Mouse (Mus musculus) C2C12 (cell line): ENCODE data around the gene Chadl. TPM values are rescaled to one million over a fixed set of nuclear protein-coding genes. Genes with fewer than 3 reads are reported as not detected.

Experiments used
- H3K27me3 ChIP-seq: one replicate; pipeline ENCODE4 v1.6.1; 2011; ENCODE audit not compliant: control insufficient read depth, insufficient read depth, insufficient read length
- H3K36me3 ChIP-seq: one replicate; pipeline ENCODE4 v1.6.1; 2011; ENCODE audit not compliant: control insufficient read depth, insufficient read depth
- H3K4me3 ChIP-seq: one replicate; pipeline ENCODE4 v1.5.1; 2011; ENCODE audit warnings: mild to moderate bottlenecking, control low read depth; ENCODE audit not compliant: poor library complexity, insufficient read depth, severe bottlenecking
- H3K79me2 ChIP-seq: one replicate; pipeline ENCODE4 v1.6.1; 2011; ENCODE audit not compliant: control insufficient read depth, insufficient read depth
- H3K79me3 ChIP-seq: one replicate; pipeline ENCODE4 v1.6.1; 2011; ENCODE audit warnings: low read depth, control low read depth
- H3ac ChIP-seq: one replicate; pipeline ENCODE3; 2011; ENCODE audit warnings: low read depth; ENCODE audit not compliant: control insufficient read depth, insufficient read length
- CEBPB ChIP-seq: IDR thresholded peaks from one replicate; pipeline ENCODE4 v1.6.1; 2011; ENCODE audit warnings: low read depth, mild to moderate bottlenecking, control low read depth, moderate library complexity
- CTCF ChIP-seq: IDR thresholded peaks from one replicate; pipeline ENCODE4 v1.5.1; 2011; ENCODE audit not compliant: control insufficient read depth, insufficient read depth, insufficient read length
- FOSL1 ChIP-seq: IDR thresholded peaks from one replicate; pipeline ENCODE4 v1.8.0; 2011; ENCODE audit warnings: mild to moderate bottlenecking, low read length; ENCODE audit not compliant: poor library complexity, insufficient read depth, severe bottlenecking
- MAX ChIP-seq: IDR thresholded peaks from one replicate; pipeline ENCODE4 v1.6.1; 2011; ENCODE audit warnings: mild to moderate bottlenecking, control low read depth
- MYOD1 ChIP-seq: IDR thresholded peaks from one replicate; pipeline ENCODE4 v1.6.1; 2011; ENCODE audit warnings: low read depth; ENCODE audit not compliant: control insufficient read depth, insufficient read length
- MYOG ChIP-seq: IDR thresholded peaks from one replicate; pipeline ENCODE4 v1.6.1; 2011; ENCODE audit not compliant: control insufficient read depth, insufficient read length; ENCODE audit errors: extremely low read depth
- USF1 ChIP-seq: IDR thresholded peaks from one replicate; pipeline ENCODE4 v1.6.1; 2011; ENCODE audit warnings: low read depth, mild to moderate bottlenecking, control low read depth, moderate library complexity
- polyA plus RNA-seq: library from polyadenylated mRNA; unstranded; fragments of >200 nt; fragmentation: generic; extraction: Trizol; gene quantifications from one replicate; pipeline ENCODE4 v1.2.1, GENCODE M21; 2012; ENCODE audit warnings: missing spikeins

Gene Chadl
- polyA plus RNA-seq, 1 experiment, result 1.5 TPM

DNA sequence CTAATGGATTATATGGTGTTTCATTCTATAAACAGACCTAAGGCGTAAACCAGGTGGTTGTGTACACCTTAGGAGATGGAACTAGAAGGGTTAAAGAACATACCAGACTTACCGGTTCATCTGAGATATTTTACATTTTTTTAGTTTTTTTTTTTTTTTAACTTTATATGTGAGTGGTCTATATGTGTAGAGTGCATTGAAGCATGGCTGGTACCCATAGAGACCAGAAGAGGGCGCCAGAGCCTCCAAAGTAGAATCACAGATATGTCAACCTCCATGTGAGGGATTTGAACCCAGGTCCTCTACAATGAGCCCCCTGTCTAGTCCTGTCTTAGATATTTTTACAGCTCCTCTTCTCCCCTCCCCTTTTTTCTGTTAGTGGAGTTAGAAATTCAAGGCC, 760 bp upstream of the Chadl start:
- H3K4me3 ChIP-seq, result no peak overlapping the region
- peaks cover 7% of the 10 kb centered on the region for H3K27me3 ChIP-seq
- H3ac ChIP-seq, result no peak overlapping the region
- TF ChIP-seq CTCF (peak; percentile 25), MAX (no peak)
- peaks cover 13% of the 10 kb centered on the region for H3K36me3 ChIP-seq
- no peaks in the 10 kb centered on the region for H3K79me3 ChIP-seq
- H3K79me2 ChIP-seq, result no peaks in the 10 kb centered on the region

DNA sequence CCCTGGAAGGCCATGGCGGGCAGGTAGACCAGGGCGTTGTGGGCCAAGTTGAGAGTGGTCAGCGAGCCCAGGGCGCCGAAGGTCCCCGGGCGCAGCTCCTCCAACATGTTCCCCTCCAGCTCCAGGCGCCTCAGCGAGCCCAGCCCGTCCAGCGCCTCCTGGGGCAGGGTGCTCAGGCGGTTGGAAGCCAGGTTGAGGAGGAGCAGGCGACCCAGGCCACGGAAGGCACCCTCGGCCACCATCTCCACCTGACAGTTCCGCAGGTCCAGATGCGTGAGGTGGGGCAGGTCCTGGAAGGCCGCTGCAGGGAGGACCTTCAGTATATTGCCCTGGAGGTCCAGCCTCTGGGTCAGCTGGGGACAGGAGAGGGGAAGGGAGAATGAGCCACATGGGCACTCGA, 2.2 kb downstream of the Chadl start:
- H3K4me3 ChIP-seq, result no peak overlapping the region
- H3ac ChIP-seq, result peak overlapping the region; percentile 58
- no peaks in the 10 kb centered on the region for H3K79me2 ChIP-seq
- TF ChIP-seq USF1 (no peak), CTCF (no peak), CEBPB (no peak), FOSL1 (no peak), MAX (no peak), MYOD1 (no peak), MYOG (no peak)
- H3K79me3 ChIP-seq, result no peaks in the 10 kb centered on the region
- H3K36me3 ChIP-seq, result no peaks in the 10 kb centered on the region
- H3K27me3 ChIP-seq, result peaks cover 9% of the 10 kb centered on the region

DNA sequence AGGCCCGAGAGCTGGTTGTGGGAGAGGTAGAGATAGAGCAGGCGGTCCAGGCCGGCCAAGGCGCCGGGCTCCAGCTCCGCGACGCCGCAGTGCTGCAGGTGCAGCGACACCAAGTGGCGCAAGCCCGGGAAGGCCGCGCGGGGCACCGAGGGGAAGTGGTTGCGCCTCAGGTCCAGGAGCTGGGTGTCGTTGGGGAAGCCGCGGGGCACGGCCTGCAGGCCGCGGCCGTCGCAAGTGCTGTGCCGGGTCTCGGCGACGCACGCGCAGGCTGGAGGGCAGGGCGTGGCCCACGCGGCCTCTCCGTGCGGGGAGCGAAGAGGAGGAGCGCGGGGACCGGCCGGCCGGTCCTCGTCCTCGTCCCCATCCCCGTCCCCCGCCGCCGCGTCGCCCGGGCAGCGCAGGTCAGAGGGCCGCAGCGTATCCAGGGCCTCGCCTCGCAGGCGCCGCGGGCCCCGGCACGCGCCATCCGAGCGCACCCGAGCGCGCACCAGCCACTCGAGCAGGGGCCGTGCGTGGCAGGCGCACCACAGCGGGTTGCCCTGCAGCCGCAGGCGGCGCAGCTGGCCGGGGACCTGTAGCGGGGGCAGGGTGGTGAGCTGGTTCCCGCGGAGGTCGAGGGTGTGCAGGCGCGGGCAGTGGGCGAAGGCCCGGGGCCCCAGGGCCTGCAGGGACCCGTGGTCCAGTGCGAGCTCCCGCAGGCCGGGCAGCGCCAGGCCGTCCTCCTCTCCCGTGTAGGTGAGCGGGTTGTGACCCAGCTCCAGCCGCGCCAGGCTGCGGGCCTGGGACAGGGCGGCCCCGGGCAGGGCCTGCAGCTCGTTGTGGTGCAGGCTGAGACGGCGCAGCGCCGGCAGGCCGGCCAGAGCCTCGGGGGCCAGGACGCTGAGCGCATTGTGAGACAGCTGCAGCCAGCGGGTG, 2.9 kb downstream of the Chadl start:
- Histone ChIP-seq H3K4me3 (peak overlapping the region; percentile 16), H3K79me3 (no peaks in the 10 kb centered on the region), H3K27me3 (peaks cover 9% of the 10 kb centered on the region), H3ac (peak overlapping the region; percentile 58), H3K36me3 (no peaks in the 10 kb centered on the region), H3K79me2 (no peaks in the 10 kb centered on the region)
- TF ChIP-seq MYOD1, result no peak
- no peak for TF ChIP-seq USF1
- TF ChIP-seq MAX, result peak; percentile 57
- TF ChIP-seq CTCF, result peak; percentile 98

DNA sequence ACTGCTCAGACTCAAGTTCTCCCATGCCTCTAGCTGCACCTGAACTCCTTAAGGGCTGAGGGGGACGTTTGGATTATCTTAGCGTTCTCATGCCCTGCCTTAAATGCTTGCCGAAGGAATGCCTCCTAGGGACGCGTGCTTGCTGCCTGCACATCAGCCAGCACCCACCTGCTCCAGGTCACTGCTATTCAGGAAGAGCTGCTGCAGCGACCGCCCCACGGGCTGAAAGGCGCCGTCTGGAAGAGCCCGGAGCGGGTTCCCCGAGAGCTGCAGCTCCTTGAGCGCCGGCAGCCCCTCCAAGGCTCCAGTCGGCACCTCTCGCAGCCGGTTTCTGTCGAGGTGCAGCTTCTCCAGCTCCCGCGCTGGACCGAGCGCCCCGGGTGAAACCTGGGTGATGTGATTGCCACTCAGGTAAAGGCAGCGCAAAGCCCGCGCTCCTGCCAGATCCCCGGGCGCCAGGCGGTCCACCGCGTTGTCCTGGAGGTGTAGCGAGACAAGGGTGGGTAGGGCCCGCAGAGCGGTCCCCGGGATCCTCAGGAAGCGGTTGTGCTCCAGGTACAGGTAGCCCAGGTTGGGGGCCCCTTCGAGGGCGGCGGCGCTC, 3.6 kb downstream of the Chadl start:
- H3K4me3 ChIP-seq, result peak overlapping the region; percentile 16
- H3K27me3 ChIP-seq, result peaks cover 9% of the 10 kb centered on the region
- H3K36me3 ChIP-seq, result peaks cover 3% of the 10 kb centered on the region
- H3K79me2 ChIP-seq, result no peaks in the 10 kb centered on the region
- no peak for TF ChIP-seq MYOD1
- peak overlapping the region; percentile 56 for H3ac ChIP-seq
- H3K79me3 ChIP-seq, result no peaks in the 10 kb centered on the region

DNA sequence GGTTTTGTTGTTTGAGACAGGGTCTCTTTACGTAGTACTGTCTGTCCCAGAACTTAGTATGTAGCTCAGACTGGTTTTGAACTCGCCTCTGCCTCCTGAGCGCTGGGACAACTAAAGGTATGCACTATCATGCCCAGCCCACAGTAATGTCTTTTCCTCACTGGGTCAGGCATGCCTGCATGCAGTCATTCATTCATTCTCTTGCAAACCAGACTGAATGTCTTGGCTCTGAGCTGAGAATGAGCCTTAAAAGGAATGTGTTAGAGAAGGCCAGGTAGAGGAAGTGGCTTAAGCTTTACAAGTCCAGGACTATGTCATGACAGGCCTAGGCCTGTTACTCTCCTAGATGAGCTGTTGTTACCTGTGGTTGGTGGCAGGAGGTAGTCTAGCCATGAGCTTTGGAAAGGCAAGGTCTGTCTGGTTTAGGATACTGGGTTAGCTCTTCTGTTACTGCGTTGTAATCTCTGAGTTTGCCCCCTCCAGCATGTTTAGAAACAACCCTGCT, 16.7 kb downstream of the Chadl start:
- Histone ChIP-seq H3K36me3 (peaks cover 72% of the 10 kb centered on the region), H3K79me3 (no peaks in the 10 kb centered on the region), H3ac (no peak overlapping the region), H3K79me2 (no peaks in the 10 kb centered on the region), H3K27me3 (no peaks in the 10 kb centered on the region), H3K4me3 (no peak overlapping the region)
- TF ChIP-seq MYOG (no peak), MYOD1 (no peak), CTCF (no peak), FOSL1 (no peak), USF1 (no peak), MAX (no peak), CEBPB (no peak)

DNA sequence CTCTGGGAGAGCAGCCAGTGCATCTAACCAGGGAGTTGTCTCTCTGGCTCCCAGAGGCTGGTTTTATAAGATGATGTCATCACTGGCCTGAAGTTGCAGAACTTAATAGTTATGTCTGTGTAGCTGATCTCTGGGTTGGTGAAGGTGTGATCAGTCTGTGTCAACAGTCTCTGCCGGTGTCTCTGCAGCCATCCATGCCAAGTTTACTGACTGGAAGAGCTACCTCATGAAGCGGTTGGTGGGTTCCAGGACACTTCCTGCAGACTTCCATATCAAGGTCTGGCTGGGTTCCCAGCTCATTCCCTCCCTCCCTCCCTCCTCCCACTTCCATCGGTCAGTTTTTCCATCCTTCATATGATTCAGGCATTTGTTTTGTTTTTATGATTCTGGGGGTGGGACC, 20.4 kb downstream of the Chadl start:
- no peak for TF ChIP-seq CTCF
- no peak for TF ChIP-seq USF1
- TF ChIP-seq FOSL1, result no peak
- TF ChIP-seq CEBPB, result no peak
- no peak for TF ChIP-seq MAX
- no peak for TF ChIP-seq MYOG
- no peak for TF ChIP-seq MYOD1
- Histone ChIP-seq H3K27me3 (no peaks in the 10 kb centered on the region), H3K79me3 (no peaks in the 10 kb centered on the region), H3ac (no peak overlapping the region), H3K79me2 (no peaks in the 10 kb centered on the region), H3K36me3 (peaks cover 71% of the 10 kb centered on the region), H3K4me3 (no peak overlapping the region)
